Mouse (Mus musculus): ENCODE results near the gene Hist1h3i. TPM values are rescaled to one million over a fixed set of nuclear protein-coding genes. Genes with fewer than 3 reads are reported as not detected.
"Not testable (repeated sequence)": the region's sequence is repeated elsewhere in the genome, so short reads cannot be mapped to it uniquely, and the experiment has no call there.

Hist1h3i gene
- total RNA-seq, 4 experiments from 2014 or later = 6.6 to 10.5 (median 8.8) TPM

GRCm38 (mm10) chr13:21782361-21783254 lies 562 bp downstream of the Hist1h3i start:
- DNase-seq (ENCODE audit: low spot score) = not testable (repeated sequence)

GRCm38 (mm10) chr13:21781639-21782038 lies 1.5 kb downstream of the Hist1h3i start:
- DNase-seq (ENCODE audit: low spot score) = no peak

- no peak for DNase-seq (ENCODE audit: low spot score)
Measured at GRCm38 (mm10) chr13:21781021-21781555, 2.1 kb downstream of the Hist1h3i start.

DNA sequence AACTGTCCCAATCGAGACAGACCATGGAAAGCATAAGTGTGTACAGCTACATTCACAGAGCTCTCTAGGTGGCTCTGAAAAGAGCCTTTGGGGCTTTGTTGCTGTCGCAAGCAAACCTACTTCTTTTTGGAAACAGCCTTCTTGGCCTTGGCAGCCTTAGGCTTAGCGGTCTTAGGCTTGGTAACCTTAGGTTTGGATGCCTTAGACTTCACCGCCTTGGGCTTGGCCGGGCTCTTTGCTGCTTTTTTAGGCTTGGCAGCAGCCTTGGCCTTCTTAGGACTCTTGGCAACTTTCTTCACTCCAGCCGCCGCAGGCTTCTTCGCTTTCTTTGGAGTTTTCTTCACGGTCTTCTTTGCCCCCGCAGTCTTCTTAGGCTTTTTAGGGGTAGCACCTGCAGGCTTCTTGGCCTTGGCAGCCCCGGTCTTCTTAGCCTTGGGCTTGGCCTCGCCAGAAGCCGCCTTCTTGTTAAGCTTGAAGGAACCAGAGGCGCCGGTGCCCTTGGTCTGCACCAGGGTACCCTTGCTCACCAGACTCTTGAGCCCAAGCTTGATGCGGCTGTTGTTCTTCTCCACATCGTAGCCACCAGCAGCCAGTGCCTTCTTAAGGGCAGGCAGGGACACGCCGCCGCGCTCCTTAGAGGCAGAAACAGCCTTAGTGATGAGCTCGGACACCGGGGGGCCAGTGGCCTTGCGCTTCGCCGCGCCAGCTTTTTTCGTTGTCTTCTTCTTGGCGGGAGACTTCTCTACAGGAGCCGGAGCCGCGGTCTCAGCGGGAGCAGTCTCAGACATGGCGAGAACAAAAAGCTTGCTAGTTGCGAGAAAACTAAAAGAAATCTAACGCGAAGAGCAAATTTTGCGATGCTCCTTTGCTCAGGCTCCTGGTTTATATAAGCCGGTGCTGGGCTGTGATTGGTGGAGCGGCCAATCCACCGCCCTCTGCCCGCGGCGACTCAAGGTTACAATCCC lies 3.1 kb downstream of the Hist1h3i start, which contains the start of gene Hist1h1b:
Gene Hist1h1b (minus strand): TSS at position 859 of the 965 bp plus-strand sequence.
- peak; percentile 33 for DNase-seq (ENCODE audit: low spot score)

GRCm38 (mm10) chr13:21778814-21779766 lies 4.1 kb downstream of the Hist1h3i start:
- peak; percentile 90 for DNase-seq (ENCODE audit: low spot score)

- DNase-seq (ENCODE audit: low spot score) = no peak
Measured at GRCm38 (mm10) chr13:21755707-21756106, 27.5 kb downstream of the Hist1h3i start.

DNA sequence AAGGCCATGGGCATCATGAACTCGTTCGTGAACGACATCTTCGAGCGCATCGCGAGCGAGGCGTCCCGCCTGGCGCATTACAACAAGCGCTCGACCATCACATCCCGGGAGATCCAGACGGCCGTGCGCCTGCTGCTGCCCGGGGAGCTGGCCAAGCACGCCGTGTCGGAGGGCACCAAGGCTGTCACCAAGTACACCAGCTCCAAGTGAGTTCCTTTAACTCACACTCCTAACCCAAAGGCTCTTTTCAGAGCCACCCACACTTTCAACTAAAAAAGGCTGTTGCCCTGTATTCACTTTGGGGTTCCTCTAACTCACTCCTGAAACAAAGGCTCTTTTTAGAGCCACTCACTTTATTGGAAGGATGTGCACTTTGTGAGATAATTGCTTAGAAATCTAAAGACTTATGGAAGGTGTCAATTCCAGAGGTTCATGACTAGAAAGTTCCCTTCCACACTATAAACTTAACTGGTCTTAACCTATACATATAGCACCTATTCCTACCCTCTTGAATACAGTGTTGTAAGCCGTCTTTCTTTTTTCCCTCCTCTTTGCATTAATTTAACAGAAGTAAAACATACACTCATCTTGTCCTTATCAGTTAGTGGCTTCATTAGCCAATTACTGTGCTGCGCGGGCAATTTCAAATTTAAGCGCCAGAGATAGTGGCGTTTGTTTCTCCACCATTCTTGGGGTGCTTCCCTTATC lies 28.7 kb downstream of the Hist1h3i start:
- DNase-seq (ENCODE audit: low spot score) = not testable (repeated sequence)

- peak; percentile 89 for DNase-seq (ENCODE audit: low spot score)
Measured at GRCm38 (mm10) chr13:21753524-21754285, 29.5 kb downstream of the Hist1h3i start, which contains the start of the genes Hist1h2ak and Hist1h2bn. Gene Hist1h2ak, minus strand, starts transcription at chr13:21753827. Gene Hist1h2bn, plus strand, starts transcription at chr13:21754123.

DNA sequence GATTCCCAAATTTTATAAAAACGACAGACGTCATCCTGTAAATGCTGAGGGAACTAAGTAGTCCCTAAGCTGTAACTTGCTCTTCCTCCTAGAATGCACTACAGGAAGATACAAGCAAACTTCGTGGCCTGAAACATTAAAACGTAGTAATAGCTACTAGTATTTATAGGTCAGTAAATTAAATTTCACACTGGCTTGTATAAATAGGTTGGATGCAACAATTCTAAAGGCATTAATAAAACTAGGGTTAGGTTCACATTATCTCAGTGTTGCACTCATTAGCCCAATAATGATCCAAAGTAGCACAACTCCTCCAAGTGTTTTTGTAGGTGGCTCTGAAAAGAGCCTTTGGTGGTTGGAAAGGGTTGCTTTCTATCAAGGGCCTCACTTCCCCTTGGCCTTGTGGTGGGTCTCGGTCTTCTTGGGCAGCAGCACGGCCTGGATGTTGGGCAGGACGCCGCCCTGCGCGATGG lies 30.1 kb downstream of the Hist1h3i start:
- DNase-seq (ENCODE audit: low spot score) = no peak

DNA sequence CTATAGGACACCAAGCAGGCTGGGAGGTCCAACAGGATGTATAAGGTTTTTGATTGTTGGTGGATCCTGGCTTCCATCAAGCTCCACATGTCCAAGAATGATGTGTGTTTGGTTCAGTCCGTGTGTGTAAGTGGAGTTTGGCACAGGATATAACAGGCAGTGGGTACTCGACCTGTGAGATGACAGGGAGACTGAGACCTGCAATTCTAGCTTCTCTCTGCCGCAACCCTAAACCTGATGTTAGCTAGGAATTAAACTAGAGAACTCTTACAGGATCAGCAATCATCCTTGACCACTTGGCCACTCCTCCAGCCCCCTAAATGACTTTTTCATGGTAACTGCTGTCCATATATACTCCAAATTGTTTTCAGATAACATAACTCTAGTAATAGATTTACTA lies 30.8 kb downstream of the Hist1h3i start:
- DNase-seq (ENCODE audit: low spot score) = no peak

DNA sequence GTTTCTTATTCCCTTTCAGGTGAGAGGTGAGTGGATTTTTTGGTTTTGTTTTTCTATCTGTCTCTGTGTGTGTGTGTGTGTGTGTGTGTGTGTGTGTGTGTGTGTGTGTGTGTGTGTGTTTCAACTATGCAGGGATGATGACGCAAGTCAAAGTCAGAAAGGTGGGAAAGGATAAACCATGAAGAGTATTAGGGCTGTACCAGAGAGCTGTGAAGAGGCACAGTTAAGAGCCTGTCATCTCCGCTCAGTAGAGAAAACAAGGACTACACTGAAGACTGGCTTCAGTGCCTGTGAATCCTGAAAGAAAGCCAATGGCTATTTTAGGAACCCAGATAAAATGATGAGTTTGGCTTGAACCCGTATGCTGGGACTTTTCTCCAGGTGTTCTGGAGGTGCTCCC lies 31.3 kb downstream of the Hist1h3i start:
- DNase-seq (ENCODE audit: low spot score) = no peak

GRCm38 (mm10) chr13:21751417-21751816 lies 31.8 kb downstream of the Hist1h3i start:
- DNase-seq (ENCODE audit: low spot score) = no peak

DNA sequence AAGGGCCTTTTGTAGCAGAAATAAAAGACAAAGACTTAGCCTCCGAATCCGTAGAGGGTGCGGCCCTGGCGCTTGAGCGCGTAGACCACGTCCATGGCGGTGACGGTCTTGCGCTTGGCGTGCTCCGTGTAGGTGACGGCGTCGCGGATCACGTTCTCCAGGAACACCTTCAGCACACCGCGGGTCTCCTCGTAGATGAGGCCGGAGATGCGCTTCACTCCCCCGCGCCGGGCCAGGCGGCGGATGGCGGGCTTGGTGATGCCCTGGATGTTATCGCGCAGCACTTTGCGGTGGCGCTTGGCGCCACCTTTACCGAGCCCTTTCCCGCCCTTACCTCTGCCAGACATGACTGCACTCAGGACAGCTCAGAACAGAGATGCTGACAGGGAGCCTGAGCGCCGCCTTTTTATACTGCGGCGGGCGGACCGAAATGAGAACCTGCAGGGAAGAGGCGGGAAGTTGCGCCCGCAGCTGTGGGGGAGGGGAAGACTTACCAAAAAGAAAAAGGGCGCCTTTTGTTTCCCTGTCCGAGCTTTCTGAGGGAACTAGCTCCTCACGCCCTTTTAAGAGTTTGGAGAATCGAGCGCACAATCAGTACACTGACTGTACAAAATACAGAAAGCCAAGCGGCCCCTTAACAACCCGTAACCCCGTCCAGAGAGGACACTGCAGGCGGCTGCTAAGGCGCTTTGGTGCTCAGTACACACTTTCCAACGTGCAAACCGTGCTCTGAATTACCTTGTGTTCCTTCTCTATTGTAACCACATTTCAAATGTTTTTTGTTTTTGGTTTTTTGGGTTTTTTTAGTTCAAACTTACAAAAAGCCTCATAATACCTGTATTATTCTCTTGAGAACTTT lies 32.8 kb downstream of the Hist1h3i start, which contains the start of gene Hist1h4k:
Gene Hist1h4k (minus strand): TSS at position 347 of the 859 bp plus-strand sequence.
- peak; percentile 75 for DNase-seq (ENCODE audit: low spot score)

DNA sequence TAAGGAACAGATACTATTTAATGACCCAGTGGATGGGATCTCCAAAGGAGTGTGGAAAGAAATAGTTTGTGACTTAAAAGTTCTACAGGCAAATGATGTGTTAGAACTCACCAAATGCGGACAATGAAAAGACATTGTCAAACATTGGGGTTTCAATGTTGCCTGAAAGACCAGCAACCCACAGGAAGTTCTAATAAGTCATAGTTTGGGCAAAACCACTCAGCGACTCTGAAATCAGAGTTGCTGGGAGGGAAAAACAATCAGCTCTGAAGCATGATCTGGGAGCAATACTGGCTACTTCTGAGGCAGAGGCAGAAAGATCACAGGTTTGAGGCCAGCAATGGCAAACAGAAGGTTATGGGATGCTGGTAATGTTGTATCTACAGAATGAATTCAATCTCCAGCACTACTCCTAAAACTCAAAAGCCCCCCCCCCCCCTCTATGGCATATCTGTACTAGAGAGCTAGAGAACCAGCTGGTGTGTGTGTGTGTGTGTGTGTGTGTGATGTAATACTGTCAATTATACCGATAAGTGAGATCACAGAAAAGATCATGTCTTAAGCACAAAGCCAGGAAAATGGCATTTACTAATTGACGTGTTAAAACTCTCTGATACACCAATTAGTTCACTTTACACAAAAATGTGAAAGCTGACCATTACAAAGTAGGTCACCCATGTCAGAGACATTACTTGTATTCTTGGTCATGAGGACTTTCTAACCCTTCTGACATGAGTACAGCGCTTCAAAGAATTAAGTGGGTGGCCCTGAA lies 33.6 kb downstream of the Hist1h3i start:
- no peak for DNase-seq (ENCODE audit: low spot score)

GRCm38 (mm10) chr13:21745006-21745405 lies 38.2 kb downstream of the Hist1h3i start:
- no peak for DNase-seq (ENCODE audit: low spot score)

DNA sequence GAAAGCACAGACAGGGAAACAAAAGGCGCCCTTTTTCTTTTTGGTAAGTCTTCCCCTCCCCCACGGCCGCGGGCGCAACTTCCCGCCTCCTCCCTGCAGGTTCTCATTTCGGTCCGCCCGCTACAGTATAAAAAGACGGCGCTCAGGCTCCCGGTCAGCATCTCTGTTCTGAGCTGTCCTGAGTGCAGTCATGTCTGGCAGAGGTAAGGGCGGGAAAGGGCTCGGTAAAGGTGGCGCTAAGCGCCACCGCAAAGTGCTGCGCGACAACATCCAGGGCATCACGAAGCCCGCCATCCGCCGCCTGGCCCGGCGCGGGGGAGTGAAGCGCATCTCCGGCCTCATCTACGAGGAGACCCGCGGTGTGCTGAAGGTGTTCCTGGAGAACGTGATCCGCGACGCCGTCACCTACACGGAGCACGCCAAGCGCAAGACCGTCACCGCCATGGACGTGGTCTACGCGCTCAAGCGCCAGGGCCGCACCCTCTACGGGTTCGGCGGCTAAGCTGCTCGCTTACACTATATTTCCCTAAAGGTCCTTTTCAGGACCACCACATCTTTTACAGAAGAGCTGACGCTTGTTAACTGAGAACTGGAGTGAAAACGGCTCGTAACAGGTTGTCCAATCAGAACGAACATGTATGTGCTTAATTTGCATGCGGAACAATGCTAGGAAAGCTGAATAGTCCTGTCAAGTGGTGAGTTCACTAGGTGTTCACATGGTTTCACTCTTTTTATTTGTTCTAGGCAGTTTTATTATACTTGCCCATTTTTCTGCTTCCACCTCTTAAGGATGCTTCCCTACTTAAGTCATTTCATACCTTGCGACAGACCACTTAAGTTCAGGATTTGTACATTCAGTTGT lies 48.0 kb downstream of the Hist1h3i start, which contains the start of gene Hist1h4j:
Gene Hist1h4j (plus strand): TSS at position 159 of the 862 bp plus-strand sequence.
- DNase-seq (ENCODE audit: low spot score) = peak; percentile 45
